ENCODE assay signal across 16 mouse cellular contexts in the genomic region with DNA sequence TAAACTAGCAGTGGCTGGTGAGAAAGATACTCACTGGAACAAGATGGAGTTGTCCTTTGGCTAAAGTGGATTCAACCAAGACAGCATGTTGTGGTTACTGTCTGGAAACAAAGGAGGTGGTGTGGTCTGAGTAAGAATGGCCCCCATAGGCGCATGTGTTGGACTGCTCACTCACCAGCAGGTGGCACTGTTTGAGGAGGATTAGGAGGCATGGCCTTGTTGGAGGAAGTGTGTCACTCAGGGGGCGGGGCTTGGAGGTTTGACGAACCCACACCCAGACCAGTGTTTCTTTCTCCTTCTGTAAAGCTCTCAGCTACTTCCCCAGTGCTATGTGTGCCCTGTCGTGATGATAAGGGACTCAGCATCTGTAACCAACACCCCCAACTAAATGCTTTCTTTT. TPM values are rescaled to one million over a fixed set of nuclear protein-coding genes. Genes with fewer than 3 reads are reported as not detected.
DNase-seq lines count a peak whose midpoint lies in the region; ATAC-seq and TF ChIP-seq lines count a peak whose summit lies in the region.
"Had no signal": no experiment of that assay in that cellular context is flagged by ENCODE, and none has a peak within 500 bp of the region (broad histone marks: within the 10 kb centered on the region; RNA-seq: fewer than 3 reads in every experiment).

No protein-coding gene starts in this region.

- H3K27ac ChIP-seq in liver, embryonic 14.5 days = no peak overlapping the region
- H3K27ac ChIP-seq in liver, embryonic 11.5 days (ENCODE audit: low read depth, low read length) = no peak overlapping the region
- no peak overlapping the region for H3K27ac ChIP-seq in ES-Bruce4 (ENCODE audit: insufficient read depth, low read length)

- H3K27me3 ChIP-seq in liver, embryonic 14.5 days (ENCODE audit: control insufficient read depth, insufficient read depth, low read length) = no peaks in the 10 kb centered on the region
- H3K27me3 ChIP-seq in liver, embryonic 11.5 days (replicated peaks; ENCODE audit: control insufficient read depth, insufficient read depth, low read length) = no peaks in the 10 kb centered on the region
- H3K27me3 ChIP-seq in ES-Bruce4 (ENCODE audit: control insufficient read depth, insufficient read depth, low read length, poor library complexity, severe bottlenecking) = no peaks in the 10 kb centered on the region

- no peak overlapping the region for H3K4me3 ChIP-seq in liver, embryonic 14.5 days (ENCODE audit: insufficient read depth in 1 of 2, low read depth in 2 of 2, low read length in 2 of 2)
- H3K4me3 ChIP-seq in liver, embryonic 11.5 days (ENCODE audit: low read depth, low read length) = no peak overlapping the region
- no peak overlapping the region for H3K4me3 ChIP-seq in ES-Bruce4 (ENCODE audit: low read depth, low read length)

- no peak overlapping the region for H3K4me2 ChIP-seq in liver, embryonic 14.5 days (ENCODE audit: low read depth)
- no peak overlapping the region for H3K4me2 ChIP-seq in liver, embryonic 11.5 days

- ATAC-seq in CD4-positive, CD25-positive, alpha-beta regulatory T cell, adult 4 months = no peak
- ATAC-seq in liver, embryonic 14.5 days (ENCODE audit: insufficient read depth) = no peak
- ATAC-seq in liver, embryonic 11.5 days (replicated peaks; ENCODE audit: low FRiP score) = no peak
- ATAC-seq: hindbrain, embryonic 16.5 days had no signal

- TF ChIP-seq POLR2A in ES-Bruce4 (IDR thresholded peaks at IDR 0.05; ENCODE audit: insufficient read depth, low read length) = no peak

- H3K36me3 ChIP-seq in liver, embryonic 14.5 days (replicated peaks; ENCODE audit: control insufficient read depth, insufficient read depth, low read depth) = no peaks in the 10 kb centered on the region
- no peaks in the 10 kb centered on the region for H3K36me3 ChIP-seq in liver, embryonic 11.5 days (ENCODE audit: control insufficient read depth, insufficient read depth, low read length)
- no peaks in the 10 kb centered on the region for H3K36me3 ChIP-seq in ES-Bruce4 (ENCODE audit: control insufficient read depth, insufficient read depth, low read length, poor library complexity, severe bottlenecking)

- peak; percentile 46 for TF ChIP-seq CTCF in liver, embryonic 14.5 days (IDR thresholded peaks at IDR 0.05; ENCODE audit: low read depth)
- TF ChIP-seq CTCF in ES-Bruce4 (IDR thresholded peaks at IDR 0.05; ENCODE audit: low read depth, low read length) = peak; percentile 37

- WGBS in liver, embryonic 14.5 days (ENCODE audit: insufficient replicate concordance) = 61% methylated on average over 4 of the region's 4 CpGs
- 77% methylated on average over 4 of the region's 4 CpGs for WGBS in liver, embryonic 11.5 days

- peaks cover 3% of the 10 kb centered on the region; the same call in 1 of the 2 replicates for H3K9me3 ChIP-seq in liver, embryonic 14.5 days (ENCODE audit: control insufficient read depth, low read length)
- H3K9me3 ChIP-seq in liver, embryonic 11.5 days (ENCODE audit: control insufficient read depth, low read length) = 0 out of 2 replicates have a peak, but pooled peaks cover 4% of the 10 kb centered on the region
- H3K9me3 ChIP-seq in ES-Bruce4 (replicated peaks; ENCODE audit: control insufficient read depth, insufficient read depth, low read length, poor library complexity, severe bottlenecking) = peaks cover 2% of the 10 kb centered on the region; the same call in 1 of the 2 replicates

- no peaks in the 10 kb centered on the region for H3K4me1 ChIP-seq in liver, embryonic 14.5 days (replicated peaks; ENCODE audit: control insufficient read depth in 2 of 2, insufficient read depth in 2 of 2, low read length in 1 of 2)
- no peaks in the 10 kb centered on the region for H3K4me1 ChIP-seq in liver, embryonic 11.5 days (replicated peaks; ENCODE audit: control insufficient read depth, insufficient read depth, low read length)
- no peaks in the 10 kb centered on the region for H3K4me1 ChIP-seq in ES-Bruce4 (ENCODE audit: control insufficient read depth, insufficient read depth, low read length)

- H3K9ac ChIP-seq in liver, embryonic 14.5 days (replicated peaks) = no peak overlapping the region
- no peak overlapping the region for H3K9ac ChIP-seq in liver, embryonic 11.5 days (ENCODE audit: low read depth, low read length)
- no peak overlapping the region for H3K9ac ChIP-seq in ES-Bruce4 (ENCODE audit: low read depth, poor library complexity, severe bottlenecking)

- TF ChIP-seq EP300 in liver, embryonic 14.5 days (IDR thresholded peaks at IDR 0.05; ENCODE audit: low read depth) = no peak
- no peak for TF ChIP-seq EP300 in ES-Bruce4 (IDR thresholded peaks at IDR 0.05; ENCODE audit: insufficient read depth, low read depth, low read length)

- DNase-seq in CD4-positive, CD25-positive, alpha-beta regulatory T cell, adult 2 months (ENCODE audit: low read depth, low spot score) = peak; percentile 21
- DNase-seq in liver, embryonic 14.5 days (ENCODE audit: low read depth in 3 of 3, low spot score in 3 of 3) = no peak
- DNase-seq in liver, embryonic 11.5 days (ENCODE audit: low spot score) = no peak
- peak; percentile 20 for DNase-seq in induced T-regulatory cell, adult 2 months (ENCODE audit: low read depth)
- no peak for DNase-seq in left cerebral cortex, adult 8-10 months (ENCODE audit: low spot score in 2 of 2)
- DNase-seq in neural tube, embryonic 10.5 days (ENCODE audit: extremely low spot score, low spot score) = no peak
- DNase-seq: adrenal gland, postnatal 14 days; cerebellum, postnatal 25 days; heart, adult 18-20 months; heart, postnatal 10 days; layer of hippocampus, adult 9-11 months; right cerebral cortex, adult 18-20 months; thymus, postnatal 36 days had no signal

RNA-seq across cellular contexts. Expression of a gene that starts 38.6 kb away (rescaled TPM):
- polyA plus RNA-seq in CD4-positive, CD25-positive, alpha-beta regulatory T cell, adult 4 months (2017; shearing (Covaris generic)) = 10 to 100 TPM; 15.7 to 17.7 TPM
- polyA plus RNA-seq in liver, embryonic 14.5 days (2012; rRNA removed) = 2.1 and 2.2 TPM in 2 replicates
- 0.98 and 1.7 TPM in 2 replicates for polyA plus RNA-seq in liver, embryonic 14.5 days (2014; fragmentation: Nextera tagmentation; extraction: Ambion mirVana)
- 4.9 and 6.2 TPM in 2 replicates for polyA plus RNA-seq in liver, embryonic 11.5 days (2014; fragmentation: Nextera tagmentation; extraction: Ambion mirVana)
- 32.3 and 34.0 TPM in 2 replicates for polyA plus RNA-seq in ES-Bruce4 (2011; ENCODE audit: insufficient read depth, insufficient read length, low read depth, missing spikeins)
- 100 to 1,000 TPM; 135 to 148 (median 139) TPM for total RNA-seq in left cerebral cortex, adult 8-10 months (2022)

Comparison
In these comparisons a context has a peak if more than half of its experiments do, and no peak if none do; other contexts are left out.
1. DNase-seq: peak in CD4-positive, CD25-positive, alpha-beta regulatory T cell, adult 2 months (single experiment) and induced T-regulatory cell, adult 2 months (single experiment); none in liver, embryonic 14.5 days (0 of 3), liver, embryonic 11.5 days (single experiment), left cerebral cortex, adult 8-10 months (0 of 2) and neural tube, embryonic 10.5 days (single experiment).